Mouse (Mus musculus): ENCODE data around the gene Sec14l2.
A peak's percentile ranks its signal among the peaks of the same experiment; 100 is the strongest.

The Sec14l2 gene

DNA sequence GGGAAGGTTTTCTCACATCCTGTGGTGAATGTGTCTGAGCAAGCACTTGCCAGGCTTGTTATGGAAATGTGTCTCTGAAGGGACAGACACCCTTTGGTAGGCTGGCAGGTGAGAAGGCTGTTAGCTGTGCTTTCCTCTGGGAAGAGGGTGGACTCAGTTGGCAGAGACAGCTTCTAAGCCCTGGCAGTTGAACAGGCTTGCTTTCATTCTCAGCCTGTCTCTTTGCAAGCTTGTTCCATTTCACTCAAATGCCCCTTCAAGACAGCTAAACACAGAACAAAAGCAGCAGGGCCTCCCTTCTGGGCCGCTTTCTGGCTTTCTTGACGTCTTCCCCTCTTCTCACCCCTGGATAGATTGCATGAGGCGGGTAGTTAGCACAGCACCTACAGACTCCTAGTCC is 23.8 kb downstream of the Sec14l2 start:
- no peak for DNase-seq (ENCODE audit: low spot score in 2 of 2)

DNA sequence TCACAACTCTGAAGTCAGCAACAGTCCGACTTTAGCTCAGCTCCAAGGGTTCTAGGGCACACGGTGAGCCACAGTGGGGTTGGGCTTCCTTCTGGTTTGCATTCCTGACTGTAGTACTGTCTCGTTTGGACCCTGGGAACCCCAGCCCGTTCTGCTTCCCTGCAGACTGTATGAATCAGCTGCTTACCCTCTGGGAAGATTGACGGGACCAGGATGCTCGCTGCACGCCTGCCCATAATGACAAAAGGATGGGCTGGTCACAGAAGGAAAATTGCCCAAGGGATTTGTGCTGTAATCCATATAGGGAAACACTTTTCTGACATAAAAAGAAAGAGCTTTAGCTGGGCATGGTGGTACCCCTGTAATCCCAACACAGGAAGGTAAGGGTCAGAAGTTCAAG is 24.4 kb downstream of the Sec14l2 start:
- no peak for DNase-seq (ENCODE audit: low spot score in 2 of 2)

DNA sequence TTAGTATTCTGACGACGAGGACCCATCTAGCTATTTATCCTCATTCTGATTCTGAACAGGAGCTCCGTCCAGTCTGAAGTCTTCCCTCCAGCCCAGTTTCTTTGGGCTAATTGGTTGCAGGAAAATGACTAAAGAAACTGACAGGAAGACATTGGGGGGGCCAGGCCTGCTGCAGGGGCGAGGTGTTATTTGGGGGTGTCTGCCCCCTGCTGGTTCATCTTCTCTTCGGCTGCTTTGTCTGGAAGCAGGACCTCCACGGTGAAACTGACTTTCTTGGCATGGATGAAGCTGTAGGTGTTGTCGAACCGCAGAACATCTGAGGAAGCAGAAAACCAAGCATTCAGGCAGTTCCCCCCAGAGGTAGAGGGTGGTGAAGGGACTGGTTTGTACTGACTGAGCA is 25.1 kb downstream of the Sec14l2 start:
- no peak for DNase-seq (ENCODE audit: low spot score in 2 of 2)

DNA sequence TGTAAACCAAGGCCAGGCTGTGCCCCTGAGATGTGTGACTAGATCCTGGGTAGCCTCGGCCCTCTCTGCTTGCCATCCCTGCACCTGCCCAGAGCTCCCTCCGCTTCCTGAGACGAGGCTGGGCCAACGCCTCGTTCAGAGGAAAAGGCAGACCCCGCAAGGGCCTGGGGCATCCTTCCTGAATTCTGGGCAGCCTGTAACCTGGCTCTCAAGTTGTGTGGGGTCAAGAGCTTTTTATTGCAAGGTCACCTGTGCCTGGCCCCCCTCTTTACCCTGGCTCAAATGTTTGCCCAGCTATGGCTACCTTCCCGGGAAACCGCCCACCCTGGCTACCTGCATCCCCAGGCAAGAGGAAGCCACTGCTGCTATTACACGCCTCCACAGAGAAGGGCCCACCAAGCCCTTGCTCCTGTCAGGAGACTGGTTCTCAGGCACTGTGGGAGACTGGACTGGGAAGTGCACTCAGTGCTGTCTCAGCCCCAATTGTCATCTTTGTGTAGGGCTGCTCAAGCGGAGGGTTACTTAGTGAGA is 26.1 kb downstream of the Sec14l2 start:
- no peak for DNase-seq (ENCODE audit: low spot score in 2 of 2)

DNA sequence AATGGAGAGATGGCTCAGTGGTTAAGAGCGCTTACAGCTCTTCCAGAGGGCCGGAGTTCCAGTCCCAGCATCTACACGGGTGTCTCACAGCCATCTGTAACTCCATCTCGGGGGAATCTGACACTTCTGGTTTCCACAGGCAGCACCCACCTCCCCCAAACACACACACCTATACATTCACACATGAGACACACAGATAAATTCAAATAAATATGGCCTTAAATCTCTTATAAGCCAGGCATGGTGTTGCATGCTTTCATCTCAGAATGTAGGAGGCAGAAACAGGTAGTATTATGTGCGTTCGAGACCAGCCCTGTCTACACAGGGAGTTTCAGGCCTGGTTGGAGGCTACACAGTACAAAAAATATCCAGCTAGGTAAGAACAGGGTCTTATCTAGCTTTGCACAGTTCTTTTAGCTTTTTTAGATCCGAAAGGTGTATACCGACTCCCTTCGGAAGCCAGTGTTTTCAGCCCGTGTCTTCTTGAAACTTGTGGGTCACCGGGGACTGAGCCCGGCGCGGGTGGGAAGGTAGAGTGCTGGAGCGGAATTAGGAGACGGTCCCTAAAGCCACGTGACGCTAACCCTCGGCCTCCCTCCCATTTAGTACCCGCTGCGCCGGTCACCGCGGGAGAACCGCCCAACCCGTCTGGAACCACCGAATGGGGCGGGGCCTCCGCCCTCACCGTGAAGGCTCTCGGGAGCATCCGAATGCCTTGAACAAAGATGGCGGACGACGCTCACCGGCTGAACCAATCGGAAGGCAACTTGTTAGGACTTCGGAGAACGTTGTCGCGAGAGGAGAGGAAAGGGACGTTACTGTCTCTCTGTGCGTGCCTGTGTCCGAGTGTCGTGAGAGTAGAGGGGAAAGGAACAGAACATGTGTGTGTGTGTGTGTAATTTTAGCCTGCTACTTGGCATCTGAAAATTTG is 26.9 kb downstream of the Sec14l2 start:
- DNase-seq (ENCODE audit: low spot score in 2 of 2), result peak; percentile 98 to 99

DNA sequence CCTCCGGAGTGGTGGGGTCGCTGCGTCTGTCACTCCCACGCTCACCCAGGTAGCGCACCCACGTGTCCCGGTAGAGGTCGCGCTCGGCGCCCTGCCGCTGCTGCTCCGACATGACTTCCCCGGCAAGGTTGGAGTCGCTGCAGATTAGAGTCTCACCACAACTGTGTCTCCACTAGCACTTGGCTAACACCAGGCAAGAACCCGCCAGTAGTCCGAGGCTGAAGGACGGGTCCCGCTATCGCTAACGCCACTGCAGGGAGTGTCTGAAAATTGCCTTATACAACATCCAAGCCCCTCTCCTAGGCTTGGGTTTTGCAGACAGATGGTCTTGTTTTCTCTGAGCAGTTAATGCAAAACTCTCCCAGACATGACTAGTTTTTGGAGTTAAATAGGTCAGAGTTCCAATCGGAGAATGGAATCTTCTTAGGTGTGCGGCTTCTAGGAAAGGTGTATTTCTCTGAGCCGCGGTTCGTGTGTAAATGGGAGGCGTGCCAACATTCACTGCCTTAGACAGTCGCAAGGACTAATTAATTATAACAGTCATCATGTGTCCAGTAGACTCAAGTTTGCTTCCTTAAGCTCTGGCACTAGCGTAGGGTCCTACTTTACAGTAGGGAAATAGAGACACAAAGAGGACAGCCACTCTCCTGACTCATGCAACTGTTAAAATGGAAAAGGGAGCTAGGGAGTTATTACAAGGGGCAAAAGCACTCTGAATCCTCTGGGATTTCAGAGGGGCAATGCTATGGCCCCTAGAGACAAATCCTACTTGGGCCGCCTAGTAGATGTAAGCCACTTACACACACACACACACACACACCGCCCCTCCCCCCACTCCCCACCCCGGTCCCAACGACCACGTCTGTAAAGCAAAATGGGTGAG is 27.8 kb downstream of the Sec14l2 start, which contains the start of gene Mtfp1:
Gene Mtfp1, minus strand, starts transcription at position 275 of the 883 bp plus-strand sequence.
- peak; percentile 49 to 57 for DNase-seq (ENCODE audit: low spot score in 2 of 2)

DNA sequence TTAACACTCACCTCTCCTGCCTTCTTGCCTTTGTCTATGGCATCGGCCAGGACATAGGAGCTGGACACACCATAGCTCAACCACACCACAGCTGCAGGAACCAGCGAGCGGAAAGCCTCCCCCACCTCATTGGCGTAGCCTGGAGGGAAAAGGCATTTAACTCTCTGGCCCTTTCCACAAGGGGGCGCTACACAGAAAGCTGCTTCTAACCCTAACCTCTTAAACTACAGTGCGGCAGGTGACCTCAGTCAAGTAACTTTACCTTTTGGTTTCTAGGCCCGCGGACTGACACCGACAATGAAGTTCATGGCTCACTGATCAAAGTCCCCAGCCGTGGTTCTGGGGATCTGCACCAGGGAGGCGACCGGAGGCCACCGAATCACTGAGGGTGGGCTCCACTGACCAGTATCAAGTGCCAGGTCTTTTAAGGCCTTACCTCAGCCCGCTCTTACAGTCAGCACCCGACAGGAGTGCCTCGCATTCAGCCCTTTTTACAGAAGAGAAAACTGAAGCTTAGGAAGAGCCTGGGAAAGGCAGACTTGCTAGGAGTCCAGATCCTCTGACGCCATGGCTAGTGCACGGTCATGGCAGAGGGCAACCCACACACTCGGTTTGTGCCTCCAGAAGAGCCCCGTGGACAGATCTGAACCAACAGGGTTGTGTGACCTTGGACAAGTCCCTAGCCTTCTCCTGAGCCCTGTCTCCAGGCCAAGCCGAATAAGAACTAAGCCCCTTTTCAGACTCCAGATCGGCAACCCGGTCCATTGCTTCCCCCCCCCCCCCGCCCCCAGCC is 28.6 kb downstream of the Sec14l2 start:
- peak; percentile 64 to 77 for DNase-seq (ENCODE audit: low spot score in 2 of 2)

DNA sequence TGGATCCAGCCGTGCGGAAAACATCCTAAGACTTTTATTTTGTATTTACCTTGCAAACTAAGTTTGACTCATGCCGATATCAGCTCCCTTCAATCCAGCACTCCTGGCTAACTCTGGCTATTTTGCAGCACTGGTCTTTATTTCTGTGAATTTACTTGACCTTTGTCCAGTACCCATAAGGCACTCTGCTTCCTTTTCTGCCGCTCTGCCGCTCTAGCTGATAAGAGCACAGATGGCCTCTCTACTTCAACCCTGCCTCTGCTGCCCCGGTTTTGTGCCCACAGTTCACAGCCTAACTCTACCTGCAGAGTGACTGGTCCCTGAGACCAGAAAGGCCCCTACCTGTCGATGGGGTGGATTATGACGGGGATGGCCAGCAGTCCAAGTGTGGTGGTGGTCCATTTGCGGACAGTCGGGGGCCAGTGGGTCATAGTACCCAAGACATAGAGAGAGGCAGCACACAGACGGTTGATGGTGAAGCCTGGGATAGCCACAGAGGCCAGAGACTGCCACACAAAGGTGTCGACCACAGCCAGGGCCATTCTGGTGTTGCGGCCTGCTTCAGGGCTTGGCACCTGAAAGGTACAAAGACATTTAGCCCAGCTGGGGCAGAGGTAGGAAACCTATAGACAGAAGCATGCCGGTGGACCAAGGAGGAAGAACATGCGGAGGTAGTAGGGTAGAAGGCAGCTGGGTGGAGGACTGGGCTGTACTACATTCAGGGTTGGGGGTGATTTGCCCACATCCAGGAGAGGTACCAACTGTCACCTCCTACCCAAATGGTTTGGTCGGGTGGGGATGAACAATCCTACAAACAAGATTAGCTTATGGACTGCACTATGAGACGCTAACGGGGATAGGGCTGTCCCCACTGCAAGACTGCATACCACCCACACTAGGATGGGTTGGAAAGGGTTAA is 29.5 kb downstream of the Sec14l2 start:
- DNase-seq (ENCODE audit: low spot score in 2 of 2), result no peak

DNA sequence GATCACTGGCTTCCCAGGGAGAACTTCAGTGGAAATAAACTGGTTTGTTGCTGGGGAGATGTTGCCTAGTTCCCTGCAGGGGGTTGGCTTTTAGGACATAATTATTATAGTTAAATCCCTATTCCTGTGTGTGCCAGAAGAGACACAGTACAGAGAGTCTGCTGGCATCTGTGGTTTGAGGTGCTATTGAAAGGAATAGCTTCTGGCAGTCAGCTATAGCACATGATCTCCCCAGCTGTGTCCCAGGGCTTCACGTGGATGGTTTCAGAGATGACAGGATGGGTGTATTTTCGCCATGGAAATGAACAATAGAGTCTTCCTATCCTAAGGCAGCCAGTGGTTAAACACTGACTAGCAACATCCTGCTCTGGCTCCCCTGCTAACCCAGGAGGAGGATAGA is 35.9 kb downstream of the Sec14l2 start:
- no peak for DNase-seq (ENCODE audit: low spot score in 2 of 2)

DNA sequence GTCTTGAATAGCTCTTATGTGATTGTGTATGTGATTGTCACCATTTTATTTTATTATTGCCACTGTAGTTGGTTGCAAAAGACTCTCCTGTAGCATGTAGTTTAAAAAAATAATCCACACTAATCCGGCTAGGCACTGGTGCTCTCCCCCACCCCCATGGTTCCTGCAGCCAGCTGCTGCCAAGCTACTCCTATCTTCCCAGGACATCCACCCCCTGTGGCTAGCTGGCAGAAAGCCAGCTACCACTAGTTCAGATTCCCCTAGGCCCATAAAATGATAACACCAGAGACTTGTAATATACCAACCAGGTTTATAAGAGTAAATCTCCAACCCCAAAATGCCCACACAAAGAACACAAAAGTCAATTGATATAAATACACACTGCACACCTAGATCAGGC is 37.0 kb downstream of the Sec14l2 start:
- DNase-seq (ENCODE audit: low spot score in 2 of 2), result no peak

DNA sequence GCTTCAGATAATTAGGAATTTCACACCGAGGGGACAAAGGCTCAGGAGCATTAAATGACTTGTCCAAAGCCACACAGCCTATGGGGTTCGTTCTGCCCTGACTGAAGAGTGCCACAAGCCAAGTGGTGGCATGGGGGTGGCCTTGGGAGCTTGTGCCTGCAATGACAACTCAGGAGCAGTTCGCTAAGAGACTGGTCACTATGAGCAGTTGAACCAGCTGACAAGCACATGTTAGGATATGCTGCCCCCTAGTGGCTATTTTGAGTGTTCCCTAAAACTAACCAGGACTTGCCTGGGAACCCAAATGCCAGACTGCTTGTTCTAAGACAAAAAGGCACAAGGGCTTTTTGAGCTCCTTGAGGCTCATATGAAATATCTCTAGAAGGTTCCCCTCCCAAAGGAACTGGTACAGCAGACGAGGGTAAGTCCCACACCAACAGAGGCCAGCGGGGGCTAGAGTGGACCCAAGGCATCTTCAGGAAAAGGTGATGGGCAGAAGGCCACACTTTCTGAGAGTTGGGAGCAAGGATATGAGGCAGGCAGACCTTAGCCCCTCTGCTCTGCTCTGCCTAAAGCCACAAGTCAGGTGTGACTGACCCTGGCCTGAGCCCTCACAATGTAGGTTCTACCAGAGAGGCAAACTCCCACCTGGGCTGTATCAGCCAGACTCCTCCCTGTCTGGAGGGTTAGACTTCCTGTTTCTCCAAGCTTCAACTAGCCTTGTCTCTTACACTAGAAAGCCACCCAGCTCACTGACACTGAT is 39.7 kb downstream of the Sec14l2 start:
- peak; percentile 20 to 37 for DNase-seq (ENCODE audit: low spot score in 2 of 2)

DNA sequence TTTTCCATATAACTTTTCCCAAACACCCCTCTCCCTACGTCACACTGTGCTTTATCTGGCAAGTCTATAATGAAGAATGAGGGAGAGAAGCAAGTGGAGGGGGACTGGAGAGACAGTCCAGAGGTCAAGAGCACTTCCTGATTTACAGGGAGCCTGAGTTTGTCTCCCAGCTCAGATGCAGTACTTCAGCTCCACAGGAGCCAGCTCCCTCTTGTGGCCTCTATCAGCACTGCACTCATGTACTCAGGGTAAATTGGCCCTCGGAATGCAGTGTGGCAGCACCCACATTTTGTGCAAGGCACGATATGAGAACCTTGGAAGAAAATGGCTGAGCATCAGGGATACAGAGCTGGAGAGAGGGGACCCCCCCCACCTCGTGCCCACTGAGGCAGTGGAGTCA is 43.0 kb downstream of the Sec14l2 start:
- peak in 1 of 2 experiments; percentile 16 for DNase-seq (ENCODE audit: low spot score in 2 of 2)

DNA sequence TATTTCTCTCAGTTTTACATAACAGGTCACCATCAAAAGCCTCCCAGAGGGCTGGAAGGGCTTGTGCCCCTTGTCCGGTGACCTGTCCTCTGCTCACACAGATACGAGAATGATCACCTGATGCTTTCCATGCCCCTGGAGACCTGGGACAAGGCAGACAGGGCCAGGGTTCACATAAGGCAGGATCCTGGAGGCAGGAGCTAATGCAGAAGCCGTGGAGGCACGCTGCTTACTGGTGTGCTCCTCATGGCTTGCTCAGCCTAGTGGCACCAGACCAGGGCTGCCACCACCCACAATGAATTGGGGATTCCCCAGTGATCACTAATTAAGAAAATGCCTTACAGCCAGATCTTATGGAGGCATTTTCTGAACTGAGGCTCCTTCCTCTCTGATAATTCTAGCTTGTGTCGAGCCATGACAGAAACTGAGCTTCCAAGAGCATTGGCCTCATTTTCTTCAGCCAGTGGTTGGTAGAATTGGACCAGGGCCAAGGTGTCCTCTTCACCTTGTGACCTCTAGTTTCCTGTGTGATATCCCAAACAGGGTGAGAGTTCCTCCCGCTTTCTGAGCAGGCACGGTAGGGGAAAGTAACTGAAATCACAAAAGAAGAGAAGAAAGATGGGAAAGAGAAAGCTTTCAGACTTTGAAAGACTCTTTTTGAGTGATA is 44.8 kb downstream of the Sec14l2 start:
- no peak for DNase-seq (ENCODE audit: low spot score in 2 of 2)

DNA sequence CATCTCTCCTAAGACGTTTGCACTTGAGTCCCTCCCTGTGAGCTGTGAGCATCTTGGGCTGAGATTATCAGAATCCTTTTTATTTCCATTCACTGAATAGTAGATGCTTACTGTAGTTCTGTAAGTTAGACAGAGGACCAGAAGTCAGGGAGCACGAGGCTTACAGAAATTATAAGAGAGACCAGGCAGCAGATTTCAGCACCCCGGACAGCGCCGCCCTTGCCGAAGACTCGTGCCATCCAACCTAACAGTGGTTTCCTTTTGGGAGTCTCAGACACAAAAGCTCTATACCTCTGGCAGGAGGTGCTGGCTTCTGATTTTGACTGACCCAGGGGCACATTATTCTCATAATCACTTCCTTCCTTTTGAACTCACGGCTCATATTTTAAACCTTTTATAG is 46.6 kb downstream of the Sec14l2 start:
- DNase-seq (ENCODE audit: low spot score in 2 of 2), result no peak

DNA sequence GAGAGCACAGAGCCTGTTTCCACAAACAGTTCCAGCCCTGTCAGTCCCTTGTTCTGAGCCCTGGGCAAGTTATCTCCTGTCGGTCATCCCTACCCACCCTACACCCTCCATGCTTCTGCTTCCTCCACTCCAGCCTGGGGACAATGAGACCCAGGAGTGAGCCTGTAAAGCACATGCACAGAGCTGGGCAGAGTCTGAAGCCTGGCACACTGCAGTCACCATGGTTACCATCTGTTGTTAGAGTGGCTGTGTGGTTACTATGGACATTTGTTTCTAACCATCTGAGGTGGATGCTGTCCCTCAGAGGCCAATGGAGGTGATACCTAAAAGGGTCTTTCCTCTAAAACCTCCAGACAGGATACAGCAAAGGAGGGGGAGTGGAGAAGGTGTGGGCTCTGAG is 53.6 kb downstream of the Sec14l2 start:
- no peak for DNase-seq (ENCODE audit: low spot score in 2 of 2)

DNA sequence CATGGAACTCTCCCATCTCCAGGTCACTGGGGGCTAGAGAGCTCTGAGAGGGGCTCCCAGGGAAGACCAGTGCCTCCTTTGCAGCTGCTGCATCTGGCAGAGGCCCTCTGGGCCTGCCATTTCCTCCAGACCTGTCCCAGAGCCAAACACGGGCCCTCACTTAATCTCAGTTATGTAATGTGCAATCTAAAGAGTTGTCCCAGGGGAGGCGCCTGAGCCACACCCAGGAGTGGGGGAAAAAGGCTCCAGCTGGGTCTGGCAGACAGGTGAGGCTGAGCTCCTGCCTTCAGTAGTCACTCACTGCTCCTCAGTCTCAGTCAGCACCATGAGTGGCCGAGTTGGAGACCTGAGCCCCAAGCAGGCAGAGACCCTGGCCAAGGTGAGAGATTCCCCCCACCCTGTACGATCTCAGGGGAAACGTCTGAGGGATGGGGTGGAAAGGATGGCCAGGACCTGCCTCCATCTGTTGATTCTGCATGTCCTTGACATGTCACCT is 58.5 kb downstream of the Sec14l2 start, which contains the start of gene Sec14l3:
Gene Sec14l3, plus strand, starts transcription at position 215 of the 496 bp plus-strand sequence.
- DNase-seq (ENCODE audit: low spot score in 2 of 2), result no peak

DNA sequence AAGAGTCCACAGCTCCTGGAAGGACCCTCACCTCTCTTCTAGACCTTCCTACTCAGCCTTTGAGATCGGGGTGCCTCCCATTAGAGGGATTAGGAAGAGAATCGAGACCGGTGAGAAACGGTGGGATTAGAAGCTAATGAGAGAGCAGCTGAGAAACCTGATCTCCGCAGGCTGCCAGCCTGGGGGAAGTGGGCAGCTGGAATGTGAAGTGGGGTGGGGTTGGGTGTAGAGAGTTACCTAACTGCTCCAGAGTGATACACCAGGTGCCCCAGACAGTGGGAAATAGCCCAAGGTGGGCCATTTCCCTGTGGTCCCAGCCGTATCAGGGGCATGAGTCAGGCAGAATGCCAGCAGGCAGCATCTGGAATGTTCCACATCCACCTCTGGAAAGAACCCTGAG is 60.2 kb downstream of the Sec14l2 start:
- no peak for DNase-seq (ENCODE audit: low spot score in 2 of 2)

DNA sequence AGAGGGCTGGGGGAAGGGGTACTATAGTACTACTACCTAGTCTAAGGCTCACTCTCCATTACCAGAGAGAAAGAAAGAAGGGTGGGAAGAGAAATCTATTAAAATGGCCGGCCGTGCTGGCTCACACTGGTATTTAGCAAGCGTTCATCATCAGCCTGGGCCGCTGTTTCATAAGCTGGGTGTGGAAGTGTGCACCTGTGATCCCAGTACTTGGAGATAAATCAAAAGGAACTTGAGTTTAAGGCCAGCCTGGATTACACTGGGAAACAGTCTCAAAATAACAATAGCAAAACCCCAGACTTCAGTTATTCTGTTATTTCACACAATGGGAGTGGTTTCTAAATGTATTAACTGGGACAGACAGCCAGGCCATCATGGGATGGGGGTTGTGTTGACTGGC is 60.7 kb downstream of the Sec14l2 start:
- no peak for DNase-seq (ENCODE audit: low spot score in 2 of 2)

Measured in spleen, postnatal 36 days (tissue).